Mouse (Mus musculus): ENCODE data around the gene Atr. TPM values are rescaled to one million over a fixed set of nuclear protein-coding genes. Genes with fewer than 3 reads are reported as not detected.

Atr gene
- polyA plus RNA-seq, 1 experiment from 2014 or later, result 9.9 TPM

DNA sequence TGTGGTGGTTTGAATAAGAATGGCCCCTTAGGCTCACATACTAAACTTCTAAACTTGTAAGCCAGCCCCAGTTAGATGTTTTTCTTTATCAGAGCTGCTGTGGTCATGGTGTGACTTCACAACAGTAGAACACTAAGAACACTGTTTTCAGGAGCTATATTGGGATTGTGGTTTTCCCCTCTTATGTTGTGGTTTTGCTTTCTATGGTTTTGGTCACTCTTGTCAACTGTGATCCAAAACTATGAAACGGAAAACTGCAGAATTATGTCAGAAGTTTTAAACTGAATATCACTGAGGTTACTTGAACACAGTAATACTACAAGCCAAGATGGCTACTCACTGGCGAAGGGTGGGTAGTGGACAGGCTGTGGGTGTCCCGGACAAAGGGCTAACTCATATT lies 24.6 kb upstream of the Atr start:
- DNase-seq (ENCODE audit: low spot score) (no peak), ATAC-seq (no peak)
- H3K4me1 ChIP-seq (ENCODE audit: control insufficient read depth, insufficient read depth, low read length), result no peaks in the 10 kb centered on the region
- H3K9ac ChIP-seq (ENCODE audit: low read length), result no peak overlapping the region
- H3K4me2 ChIP-seq (ENCODE audit: low read length), result no peak overlapping the region
- H3K9me3 ChIP-seq (replicated peaks; ENCODE audit: control insufficient read depth, low read length), result no peaks in the 10 kb centered on the region
- no peaks in the 10 kb centered on the region for H3K27me3 ChIP-seq (replicated peaks; ENCODE audit: control insufficient read depth, insufficient read depth, low read length)
- 98% methylated on average over 3 of the region's 3 CpGs for WGBS
- H3K4me3 ChIP-seq (ENCODE audit: low read depth, low read length), result no peak overlapping the region
- no peak overlapping the region for H3K27ac ChIP-seq (ENCODE audit: low read depth, low read length)
- H3K36me3 ChIP-seq (ENCODE audit: control insufficient read depth, insufficient read depth, low read length), result no peaks in the 10 kb centered on the region

DNA sequence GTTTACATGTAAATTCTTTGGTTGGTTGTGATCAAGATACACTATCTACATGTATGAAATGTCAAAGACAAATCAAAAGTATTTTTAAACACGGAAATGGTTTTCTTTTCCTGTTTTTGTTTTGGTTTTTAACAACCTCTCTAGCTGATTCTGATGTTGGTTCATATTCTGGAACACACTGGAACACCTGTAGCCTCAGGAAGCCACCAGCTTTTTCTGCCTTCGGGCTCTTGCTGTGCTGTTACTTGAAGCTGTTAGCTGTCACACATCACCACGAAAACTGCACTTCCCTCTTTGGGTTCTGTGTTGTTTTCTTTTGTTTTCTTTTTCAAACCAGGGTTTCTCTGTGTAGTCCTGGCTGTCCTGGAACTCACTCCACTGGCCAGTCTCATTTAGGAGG lies 22.6 kb upstream of the Atr start:
- H3K27ac ChIP-seq (ENCODE audit: low read depth, low read length), result no peak overlapping the region
- H3K4me1 ChIP-seq (ENCODE audit: control insufficient read depth, insufficient read depth, low read length), result no peaks in the 10 kb centered on the region
- H3K4me3 ChIP-seq (ENCODE audit: low read depth, low read length), result no peak overlapping the region
- no peak overlapping the region for H3K9ac ChIP-seq (ENCODE audit: low read length)
- no peak for ATAC-seq
- H3K4me2 ChIP-seq (ENCODE audit: low read length), result no peak overlapping the region
- WGBS, result 72% methylated on average over 3 of the region's 3 CpGs
- no peaks in the 10 kb centered on the region for H3K36me3 ChIP-seq (ENCODE audit: control insufficient read depth, insufficient read depth, low read length)
- no peaks in the 10 kb centered on the region for H3K27me3 ChIP-seq (replicated peaks; ENCODE audit: control insufficient read depth, insufficient read depth, low read length)
- no peak for DNase-seq (ENCODE audit: low spot score)
- no peaks in the 10 kb centered on the region for H3K9me3 ChIP-seq (replicated peaks; ENCODE audit: control insufficient read depth, low read length)

DNA sequence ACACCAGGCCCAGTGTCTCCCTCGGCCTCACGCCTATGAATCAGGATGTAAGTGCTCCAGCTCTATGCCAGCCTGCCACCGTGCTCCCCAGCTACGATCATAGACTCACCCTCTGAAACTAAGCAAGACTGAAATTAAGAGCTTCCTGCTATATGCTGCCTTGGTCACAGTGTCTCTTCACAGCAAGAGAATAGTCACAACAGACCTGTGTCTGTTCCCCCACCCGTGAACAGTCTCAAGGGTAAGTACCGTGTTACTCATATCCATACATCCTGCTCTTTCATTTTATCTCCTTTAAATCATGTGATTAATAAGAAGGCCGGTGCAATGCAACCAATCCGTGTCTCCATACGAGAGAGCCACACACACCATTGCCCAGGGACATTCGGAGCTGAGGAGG lies 21.7 kb upstream of the Atr start:
- WGBS, result 92% methylated on average over 10 of the region's 10 CpGs

DNA sequence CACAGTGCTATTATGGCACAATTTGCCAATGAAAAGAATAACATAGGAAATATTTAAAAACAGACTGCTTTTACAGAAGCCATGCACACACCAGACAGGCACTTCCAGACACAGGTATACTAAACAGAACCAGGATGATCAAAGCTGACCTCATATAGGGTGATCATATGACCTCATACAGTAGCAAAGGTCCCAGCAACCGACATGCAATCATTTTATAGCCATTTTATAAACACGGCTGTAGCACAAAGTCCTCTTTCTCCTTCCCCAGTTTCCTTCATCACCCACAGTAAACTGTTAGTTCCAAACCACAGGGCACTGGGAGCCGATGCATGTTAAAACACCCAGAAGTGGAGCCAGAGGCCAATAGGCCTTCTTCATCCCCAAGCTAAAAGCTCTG lies 18.0 kb upstream of the Atr start:
- Histone ChIP-seq H3K27ac (ENCODE audit: low read depth, low read length) (no peak overlapping the region), H3K27me3 (replicated peaks; ENCODE audit: control insufficient read depth, insufficient read depth, low read length) (peaks cover 9% of the 10 kb centered on the region; the same call in 1 of the 2 replicates), H3K9me3 (replicated peaks; ENCODE audit: control insufficient read depth, low read length) (no peaks in the 10 kb centered on the region), H3K4me2 (ENCODE audit: low read length) (no peak overlapping the region), H3K36me3 (ENCODE audit: control insufficient read depth, insufficient read depth, low read length) (no peaks in the 10 kb centered on the region), H3K4me3 (ENCODE audit: low read depth, low read length) (no peak overlapping the region), H3K4me1 (ENCODE audit: control insufficient read depth, insufficient read depth, low read length) (no peaks in the 10 kb centered on the region), H3K9ac (ENCODE audit: low read length) (no peak overlapping the region)
- no peak for DNase-seq (ENCODE audit: low spot score)
- 91% methylated on average over 3 of the region's 3 CpGs for WGBS
- ATAC-seq, result no peak

More for the DNA sequence above, 21.7 kb upstream of the Atr start:
- H3K4me2 ChIP-seq (ENCODE audit: low read length), result no peak overlapping the region
- no peak for ATAC-seq
- H3K9me3 ChIP-seq (replicated peaks; ENCODE audit: control insufficient read depth, low read length), result no peaks in the 10 kb centered on the region
- H3K4me1 ChIP-seq (ENCODE audit: control insufficient read depth, insufficient read depth, low read length), result no peaks in the 10 kb centered on the region
- H3K9ac ChIP-seq (ENCODE audit: low read length), result no peak overlapping the region
- no peak overlapping the region for H3K27ac ChIP-seq (ENCODE audit: low read depth, low read length)
- H3K27me3 ChIP-seq (replicated peaks; ENCODE audit: control insufficient read depth, insufficient read depth, low read length), result no peaks in the 10 kb centered on the region
- no peak for DNase-seq (ENCODE audit: low spot score)
- H3K36me3 ChIP-seq (ENCODE audit: control insufficient read depth, insufficient read depth, low read length), result no peaks in the 10 kb centered on the region
- no peak overlapping the region for H3K4me3 ChIP-seq (ENCODE audit: low read depth, low read length)

DNA sequence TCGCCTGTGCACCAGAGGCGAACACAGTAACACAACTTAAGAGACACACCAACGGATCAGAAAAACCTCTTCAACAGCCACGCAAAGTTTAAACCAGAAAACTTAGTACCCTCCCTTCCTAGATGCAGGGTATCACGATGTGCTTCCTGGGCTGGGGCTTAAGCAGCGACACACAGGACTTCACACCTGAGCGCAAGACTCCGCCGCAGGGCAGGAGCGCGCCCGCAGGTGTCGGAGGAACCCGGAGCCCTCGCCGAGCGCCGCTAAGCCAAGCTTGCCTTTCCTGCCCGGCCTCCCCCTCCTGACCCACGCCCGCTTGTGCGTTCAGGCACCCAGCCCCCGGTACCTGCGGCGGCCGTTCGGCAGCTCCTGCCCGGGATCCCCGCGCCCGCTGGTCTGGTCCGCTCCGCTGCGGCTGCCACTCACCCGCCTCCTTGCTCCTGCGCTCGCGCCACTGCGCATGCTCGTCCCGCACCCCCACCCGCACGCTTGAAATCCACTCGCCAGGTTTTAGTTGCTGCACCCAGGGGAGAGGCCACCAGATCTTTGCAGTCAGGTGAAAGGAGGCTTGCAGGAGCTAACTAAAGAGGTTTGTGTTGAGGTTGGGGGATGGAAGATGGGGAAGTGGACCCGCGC lies 12.5 kb upstream of the Atr start, which contains the start of gene Pls1:
Gene Pls1, minus strand, starts transcription at position 487 of the 636 bp plus-strand sequence.
- DNase-seq (ENCODE audit: low spot score), result peak; percentile 85
- Histone ChIP-seq H3K9ac (ENCODE audit: low read length) (peak within 1 kb of the TSS; percentile 68), H3K4me3 (ENCODE audit: low read depth, low read length) (peak within 1 kb of the TSS; percentile 62), H3K36me3 (ENCODE audit: control insufficient read depth, insufficient read depth, low read length) (no peaks in the 10 kb centered on the region), H3K27ac (ENCODE audit: low read depth, low read length) (no peak within 1 kb of the TSS), H3K9me3 (replicated peaks; ENCODE audit: control insufficient read depth, low read length) (no peaks in the 10 kb centered on the region), H3K4me1 (ENCODE audit: control insufficient read depth, insufficient read depth, low read length) (0 out of 2 replicates have a peak, but pooled peaks cover 2% of the 10 kb centered on the region), H3K4me2 (ENCODE audit: low read length) (peak within 1 kb of the TSS; percentile 94), H3K27me3 (replicated peaks; ENCODE audit: control insufficient read depth, insufficient read depth, low read length) (peaks cover 14% of the 10 kb centered on the region)
- WGBS, result 1% methylated on average over 45 of the region's 46 CpGs
- peak; percentile 94 for ATAC-seq

DNA sequence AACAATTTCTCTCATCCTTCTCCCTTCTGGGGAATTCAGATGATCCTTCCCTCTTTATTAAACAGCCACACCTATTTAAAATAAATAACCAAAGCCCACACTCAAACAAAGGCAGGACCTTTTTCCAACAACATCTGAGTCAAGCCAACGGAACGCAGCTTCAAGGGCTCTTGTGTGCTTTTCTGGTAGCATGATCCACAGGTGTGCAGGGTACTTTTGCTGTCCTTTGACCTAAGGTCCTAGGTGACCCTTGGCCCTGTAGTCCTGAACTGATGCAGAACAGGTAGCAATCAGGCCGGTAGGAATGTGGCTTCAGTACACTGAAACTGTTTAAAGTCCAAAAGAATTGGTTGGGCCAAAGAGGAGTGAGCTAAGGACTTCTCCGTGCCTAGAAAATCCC lies 11.7 kb upstream of the Atr start:
- no peak overlapping the region for H3K4me3 ChIP-seq (ENCODE audit: low read depth, low read length)
- H3K9ac ChIP-seq (ENCODE audit: low read length), result no peak overlapping the region
- peaks cover 14% of the 10 kb centered on the region for H3K27me3 ChIP-seq (replicated peaks; ENCODE audit: control insufficient read depth, insufficient read depth, low read length)
- H3K9me3 ChIP-seq (replicated peaks; ENCODE audit: control insufficient read depth, low read length), result no peaks in the 10 kb centered on the region
- DNase-seq (ENCODE audit: low spot score) (no peak), ATAC-seq (no peak)
- no peaks in the 10 kb centered on the region for H3K36me3 ChIP-seq (ENCODE audit: control insufficient read depth, insufficient read depth, low read length)
- WGBS, result 63% methylated on average over 4 of the region's 4 CpGs
- peak overlapping the region; percentile 94 for H3K4me2 ChIP-seq (ENCODE audit: low read length)
- no peak overlapping the region for H3K27ac ChIP-seq (ENCODE audit: low read depth, low read length)
- H3K4me1 ChIP-seq (ENCODE audit: control insufficient read depth, insufficient read depth, low read length), result 0 out of 2 replicates have a peak, but pooled peaks cover 2% of the 10 kb centered on the region

DNA sequence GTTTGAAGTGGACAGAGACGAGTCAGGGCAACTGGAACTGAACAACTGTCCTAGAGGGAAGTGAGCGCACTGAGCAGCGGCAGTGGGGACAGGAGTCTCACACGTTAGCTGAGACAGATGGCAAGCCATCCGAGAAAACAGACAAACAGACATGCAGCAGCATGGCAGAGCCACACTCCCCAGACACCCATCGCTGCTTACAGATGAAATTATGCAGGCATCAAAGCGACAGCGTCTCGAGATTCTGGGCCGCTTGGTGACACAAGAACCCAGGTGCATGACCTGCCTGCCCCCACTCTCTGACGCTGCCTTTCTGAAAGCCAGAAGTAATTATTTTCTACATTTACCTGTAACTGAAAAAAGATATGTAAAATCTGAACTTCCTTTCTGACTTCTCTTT lies 5.7 kb upstream of the Atr start:
- DNase-seq (ENCODE audit: low spot score) (peak; percentile 15), ATAC-seq (no peak)
- H3K9ac ChIP-seq (ENCODE audit: low read length), result peak overlapping the region; percentile 25; the same call in 1 of the 2 replicates
- H3K4me2 ChIP-seq (ENCODE audit: low read length), result no peak overlapping the region
- H3K4me1 ChIP-seq (ENCODE audit: control insufficient read depth, insufficient read depth, low read length), result no peaks in the 10 kb centered on the region
- WGBS, result 67% methylated on average over 11 of the region's 11 CpGs
- no peak overlapping the region for H3K4me3 ChIP-seq (ENCODE audit: low read depth, low read length)
- H3K9me3 ChIP-seq (replicated peaks; ENCODE audit: control insufficient read depth, low read length), result no peaks in the 10 kb centered on the region
- no peaks in the 10 kb centered on the region for H3K27me3 ChIP-seq (replicated peaks; ENCODE audit: control insufficient read depth, insufficient read depth, low read length)
- H3K36me3 ChIP-seq (ENCODE audit: control insufficient read depth, insufficient read depth, low read length), result no peaks in the 10 kb centered on the region
- no peak overlapping the region for H3K27ac ChIP-seq (ENCODE audit: low read depth, low read length)

DNA sequence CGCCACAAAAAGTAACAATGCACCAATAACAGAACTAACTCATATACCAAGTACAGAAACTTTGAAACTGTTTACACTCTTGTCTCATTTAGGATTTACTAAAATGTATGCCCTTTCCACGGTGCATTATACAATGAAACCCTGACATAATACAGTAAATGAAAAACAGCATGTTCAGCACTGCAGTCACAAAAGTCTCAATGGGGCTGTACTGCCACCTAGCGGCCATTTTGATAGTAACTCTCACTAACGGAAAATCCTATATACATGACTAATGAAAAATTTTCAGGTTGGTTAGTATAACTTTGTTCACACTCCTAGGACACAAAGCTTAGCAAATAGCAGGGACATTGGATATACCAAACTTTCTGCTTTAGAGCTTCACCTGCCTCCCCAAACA lies 4.5 kb upstream of the Atr start:
- peak; percentile 92 for DNase-seq (ENCODE audit: low spot score)
- no peak overlapping the region for H3K4me3 ChIP-seq (ENCODE audit: low read depth, low read length)
- ATAC-seq, result peak; percentile 41; the same call in 1 of the 2 replicates
- H3K9ac ChIP-seq (ENCODE audit: low read length), result no peak overlapping the region
- no peaks in the 10 kb centered on the region for H3K9me3 ChIP-seq (replicated peaks; ENCODE audit: control insufficient read depth, low read length)
- H3K27me3 ChIP-seq (replicated peaks; ENCODE audit: control insufficient read depth, insufficient read depth, low read length), result no peaks in the 10 kb centered on the region
- no peak overlapping the region for H3K27ac ChIP-seq (ENCODE audit: low read depth, low read length)
- 23% methylated on average over 4 of the region's 4 CpGs for WGBS
- no peaks in the 10 kb centered on the region for H3K4me1 ChIP-seq (ENCODE audit: control insufficient read depth, insufficient read depth, low read length)
- H3K4me2 ChIP-seq (ENCODE audit: low read length), result no peak overlapping the region
- no peaks in the 10 kb centered on the region for H3K36me3 ChIP-seq (ENCODE audit: control insufficient read depth, insufficient read depth, low read length)

DNA sequence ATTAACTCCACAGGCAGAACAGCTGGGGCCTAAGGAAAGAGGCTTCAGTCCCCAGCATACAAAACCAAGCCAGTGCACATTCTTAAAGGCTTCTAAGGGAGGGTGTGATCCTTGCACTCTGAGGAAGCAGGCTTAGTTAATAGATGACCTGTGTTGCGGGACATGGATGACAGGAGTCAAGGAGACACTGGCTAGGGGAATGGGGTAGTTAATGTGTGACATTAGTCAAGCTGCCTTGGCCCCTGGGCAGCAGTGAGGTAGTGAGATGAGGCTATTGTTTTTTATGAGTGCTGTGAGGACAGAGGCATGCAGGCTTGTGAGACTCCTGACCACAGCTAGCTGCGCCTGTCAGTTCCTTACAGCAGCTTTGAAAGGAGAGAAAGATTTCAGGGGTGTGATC lies 2.5 kb upstream of the Atr start:
- Histone ChIP-seq H3K36me3 (ENCODE audit: control insufficient read depth, insufficient read depth, low read length) (no peaks in the 10 kb centered on the region), H3K9me3 (replicated peaks; ENCODE audit: control insufficient read depth, low read length) (no peaks in the 10 kb centered on the region), H3K4me3 (ENCODE audit: low read depth, low read length) (no peak overlapping the region), H3K4me2 (ENCODE audit: low read length) (no peak overlapping the region), H3K27ac (ENCODE audit: low read depth, low read length) (no peak overlapping the region), H3K27me3 (replicated peaks; ENCODE audit: control insufficient read depth, insufficient read depth, low read length) (no peaks in the 10 kb centered on the region), H3K9ac (ENCODE audit: low read length) (no peak overlapping the region), H3K4me1 (ENCODE audit: control insufficient read depth, insufficient read depth, low read length) (0 out of 2 replicates have a peak, but pooled peaks cover 3% of the 10 kb centered on the region)
- ATAC-seq (no peak), DNase-seq (ENCODE audit: low spot score) (no peak)
- WGBS, result 89% methylated on average over 2 of the region's 2 CpGs
